Mouse (Mus musculus) heart, postnatal 0 days (tissue): ENCODE data around the gene Coro1a.

Experiments used
- CTCF ChIP-seq: IDR thresholded peaks from 2 replicates; pipeline ENCODE4 v1.5.1; 2016; ENCODE audit warnings: antibody characterized with exemption, control low read depth, low read depth
- EP300 ChIP-seq: IDR thresholded peaks from 2 replicates; pipeline ENCODE4 v1.6.1; 2016; ENCODE audit warnings: antibody characterized with exemption, low read depth

GRCm38 (mm10) chr7:126672111-126672510 lies 35.5 kb downstream of the Coro1a start:
- TF ChIP-seq CTCF = no peak
- TF ChIP-seq EP300 = no peak
